Comparison of ENCODE assay signal across 8 mouse cellular contexts in genomic region chr10:5203837-5204236, GRCm38 (mm10).
A peak's percentile ranks its signal among the peaks of the same experiment; 100 is the strongest.
DNase-seq lines count a peak whose midpoint lies in the region; ATAC-seq and TF ChIP-seq lines count a peak whose summit lies in the region.

No protein-coding gene starts in this region.

- 50% methylated on average over 10 of the region's 10 CpGs for WGBS in hindbrain, postnatal 0 days
- 53% methylated on average over 10 of the region's 10 CpGs for WGBS in midbrain, embryonic 16.5 days

- peak; percentile 83 for ATAC-seq in hindbrain, postnatal 0 days
- peak; percentile 69 for ATAC-seq in midbrain, embryonic 16.5 days

- H3K4me1 ChIP-seq in hindbrain, postnatal 0 days (ENCODE audit: insufficient read depth, low read length): no peaks in the 10 kb centered on the region
- H3K4me1 ChIP-seq in midbrain, embryonic 16.5 days (ENCODE audit: control insufficient read depth, insufficient read depth, low read length): no peaks in the 10 kb centered on the region; the same call in 1 of the 2 replicates

- intact Hi-C loops in heart, postnatal 14 days (cut with DNase I): no loop called here

- no peak overlapping the region for H3K9ac ChIP-seq in hindbrain, postnatal 0 days (replicated peaks; ENCODE audit: low read length)
- 0 out of 2 replicates have a peak overlapping the region, but pooled peaks have one; percentile 4 for H3K9ac ChIP-seq in midbrain, embryonic 16.5 days (ENCODE audit: low read depth, low read length)

- no peaks in the 10 kb centered on the region for H3K27me3 ChIP-seq in hindbrain, postnatal 0 days (ENCODE audit: insufficient read depth, low read length)
- no peaks in the 10 kb centered on the region for H3K27me3 ChIP-seq in midbrain, embryonic 16.5 days (ENCODE audit: control insufficient read depth, insufficient read depth, low read depth, low read length)

- H3K36me3 ChIP-seq in hindbrain, postnatal 0 days (ENCODE audit: insufficient read depth, low read length): no peaks in the 10 kb centered on the region
- peaks cover 4% of the 10 kb centered on the region; the same call in 1 of the 2 replicates for H3K36me3 ChIP-seq in midbrain, embryonic 16.5 days (ENCODE audit: control insufficient read depth, insufficient read depth, low read length)

- H3K4me3 ChIP-seq in hindbrain, postnatal 0 days (ENCODE audit: low read length): no peak overlapping the region
- H3K4me3 ChIP-seq in midbrain, embryonic 16.5 days (ENCODE audit: low read depth, low read length): no peak overlapping the region

- peak; percentile 34 for DNase-seq in 416B (ENCODE audit: low read depth)
- DNase-seq in cerebellum, adult 11-12 months: peak; percentile 57
- peak; percentile 56 for DNase-seq in hindbrain, postnatal 0 days (ENCODE audit: low spot score)
- peak; percentile 79 for DNase-seq in thymus, postnatal 4 days
- no peak for DNase-seq in adrenal gland, postnatal 10 days
- no peak for DNase-seq in urinary bladder, adult 18-20 months (ENCODE audit: low spot score in 2 of 2)
- DNase-seq in heart, postnatal 14 days: no peak

- H3K27ac ChIP-seq in hindbrain, postnatal 0 days: peak overlapping the region; percentile 32
- no peak overlapping the region for H3K27ac ChIP-seq in midbrain, embryonic 16.5 days (ENCODE audit: low read length)

- no peak overlapping the region for H3K4me2 ChIP-seq in hindbrain, postnatal 0 days (ENCODE audit: low read depth, low read length)
- no peak overlapping the region for H3K4me2 ChIP-seq in midbrain, embryonic 16.5 days (ENCODE audit: low read length)

- TF ChIP-seq CTCF in hindbrain, postnatal 0 days (IDR thresholded peaks at IDR 0.05; ENCODE audit: low read depth): no peak

- no peaks in the 10 kb centered on the region for H3K9me3 ChIP-seq in hindbrain, postnatal 0 days (ENCODE audit: low read length)
- H3K9me3 ChIP-seq in midbrain, embryonic 16.5 days (replicated peaks; ENCODE audit: control insufficient read depth, low read length, poor library complexity, severe bottlenecking): no peaks in the 10 kb centered on the region

Comparison
In these comparisons a context has a peak if more than half of its experiments do, and no peak if none do; other contexts are left out.
1. DNase-seq: peak in 416B (single experiment), cerebellum, adult 11-12 months (single experiment), hindbrain, postnatal 0 days (single experiment) and thymus, postnatal 4 days (single experiment); none in adrenal gland, postnatal 10 days (single experiment), urinary bladder, adult 18-20 months (0 of 2) and heart, postnatal 14 days (0 of 2).